Mouse (Mus musculus): ENCODE data around the gene Dazap1. TPM values are rescaled to one million over a fixed set of nuclear protein-coding genes. Genes with fewer than 3 reads are reported as not detected.

Gene Dazap1
- total and polyA plus RNA-seq, 3 experiments, result 151 to 533 (median 191) TPM

DNA sequence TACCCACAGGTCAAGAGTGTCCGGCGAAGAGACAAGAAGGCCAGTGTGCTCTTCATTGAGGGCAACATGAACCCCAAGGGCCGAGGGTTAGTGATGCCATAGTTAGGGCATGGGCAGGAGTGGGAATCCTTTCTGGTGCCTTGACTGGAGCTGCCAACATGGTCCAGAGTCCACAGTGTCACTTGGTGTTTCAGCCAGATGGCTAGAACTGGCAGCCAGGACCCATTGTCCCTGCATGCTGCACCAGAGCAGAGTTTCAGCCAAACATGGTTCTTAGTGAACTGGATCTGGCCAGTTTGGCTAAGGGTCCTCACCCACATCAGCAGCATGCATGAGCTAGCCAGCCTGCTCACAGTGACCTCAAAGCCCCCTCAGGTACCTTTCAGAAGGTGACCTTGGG lies 23.0 kb upstream of the Dazap1 start:
- no peaks in the 10 kb centered on the region for H3K9me3 ChIP-seq (replicated peaks)
- no peak for DNase-seq (ENCODE audit: low spot score)
- no peak for ATAC-seq (ENCODE audit: extremely low read depth, insufficient number of reproducible peaks, low FRiP score, poor library complexity, severe bottlenecking)
- H3K27me3 ChIP-seq (ENCODE audit: insufficient read depth, low read length), result no peaks in the 10 kb centered on the region
- peaks cover 99% of the 10 kb centered on the region for H3K36me3 ChIP-seq (replicated peaks)
- TF ChIP-seq CTCF (IDR thresholded peaks at IDR 0.05; ENCODE audit: low read depth, low read length), result no peak
- TF ChIP-seq TAL1 (conservative IDR thresholded peaks at IDR 0.05; ENCODE audit: low read depth, low read length), result no peak
- no peak for TF ChIP-seq GATA1 (IDR thresholded peaks at IDR 0.05; ENCODE audit: borderline replicate concordance, low read length)
- no peak for TF ChIP-seq POLR2AphosphoS5 (IDR thresholded peaks at IDR 0.05; ENCODE audit: insufficient replicate concordance, low read depth, low read length)
- no peak for TF ChIP-seq GATA2 (IDR thresholded peaks at IDR 0.05; ENCODE audit: borderline replicate concordance, low read depth, low read length)
- H3K4me3 ChIP-seq (ENCODE audit: low read depth, low read length), result no peak overlapping the region
- peaks cover 39% of the 10 kb centered on the region for H3K4me1 ChIP-seq (ENCODE audit: insufficient read depth, low read depth, low read length)

DNA sequence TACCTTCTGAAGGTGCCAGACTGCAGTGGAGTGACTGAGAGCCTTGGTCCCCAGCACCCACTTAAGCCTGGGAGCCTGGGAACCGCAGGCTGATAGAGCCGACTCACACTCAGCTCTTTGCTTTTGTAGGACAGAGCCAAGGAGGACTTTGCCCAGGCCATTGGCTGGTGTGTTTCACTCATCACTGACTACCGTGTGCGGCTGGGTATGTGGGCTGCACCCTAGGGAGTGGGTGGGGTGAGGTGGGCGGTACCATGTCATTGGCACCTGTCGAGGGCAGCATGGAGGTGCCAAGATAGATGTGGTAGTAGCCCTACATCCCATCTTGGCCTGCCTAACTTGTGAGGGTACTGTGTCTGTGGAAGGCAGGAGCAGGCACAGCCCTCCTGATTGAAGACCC lies 21.5 kb upstream of the Dazap1 start:
- Histone ChIP-seq H3K4me1 (ENCODE audit: insufficient read depth, low read depth, low read length) (peaks cover 34% of the 10 kb centered on the region), H3K9me3 (replicated peaks) (no peaks in the 10 kb centered on the region), H3K36me3 (replicated peaks) (peaks cover 99% of the 10 kb centered on the region), H3K4me3 (ENCODE audit: low read depth, low read length) (no peak overlapping the region), H3K27me3 (ENCODE audit: insufficient read depth, low read length) (no peaks in the 10 kb centered on the region)
- TF ChIP-seq POLR2AphosphoS5 (IDR thresholded peaks at IDR 0.05; ENCODE audit: insufficient replicate concordance, low read depth, low read length) (no peak), GATA1 (IDR thresholded peaks at IDR 0.05; ENCODE audit: borderline replicate concordance, low read length) (no peak), CTCF (IDR thresholded peaks at IDR 0.05; ENCODE audit: low read depth, low read length) (no peak)
- DNase-seq (ENCODE audit: low spot score) (no peak), ATAC-seq (ENCODE audit: extremely low read depth, insufficient number of reproducible peaks, low FRiP score, poor library complexity, severe bottlenecking) (no peak)

- H3K9me3 ChIP-seq (replicated peaks), result no peaks in the 10 kb centered on the region
- no peak for TF ChIP-seq GATA1 (IDR thresholded peaks at IDR 0.05; ENCODE audit: borderline replicate concordance, low read length)
- TF ChIP-seq POLR2AphosphoS5 (IDR thresholded peaks at IDR 0.05; ENCODE audit: insufficient replicate concordance, low read depth, low read length), result no peak
- no peak for TF ChIP-seq GATA2 (IDR thresholded peaks at IDR 0.05; ENCODE audit: borderline replicate concordance, low read depth, low read length)
- TF ChIP-seq CTCF (IDR thresholded peaks at IDR 0.05; ENCODE audit: low read depth, low read length), result no peak
- TF ChIP-seq TAL1 (conservative IDR thresholded peaks at IDR 0.05; ENCODE audit: low read depth, low read length), result no peak
- no peak overlapping the region for H3K4me3 ChIP-seq (ENCODE audit: low read depth, low read length)
- H3K4me1 ChIP-seq (ENCODE audit: insufficient read depth, low read depth, low read length), result peaks cover 36% of the 10 kb centered on the region
- DNase-seq (ENCODE audit: low spot score) (no peak), ATAC-seq (ENCODE audit: extremely low read depth, insufficient number of reproducible peaks, low FRiP score, poor library complexity, severe bottlenecking) (no peak)
- H3K36me3 ChIP-seq (replicated peaks), result peaks cover 84% of the 10 kb centered on the region
- H3K27me3 ChIP-seq (ENCODE audit: insufficient read depth, low read length), result no peaks in the 10 kb centered on the region
These were observed 19.2 kb upstream of the Dazap1 start for GRCm38 (mm10) chr10:80242088-80242487.

- TF ChIP-seq GATA2 (IDR thresholded peaks at IDR 0.05; ENCODE audit: borderline replicate concordance, low read depth, low read length) (no peak), POLR2AphosphoS5 (IDR thresholded peaks at IDR 0.05; ENCODE audit: insufficient replicate concordance, low read depth, low read length) (no peak)
- no peak for DNase-seq (ENCODE audit: low spot score)
- peaks cover 79% of the 10 kb centered on the region for H3K36me3 ChIP-seq (replicated peaks)
- ATAC-seq (ENCODE audit: extremely low read depth, insufficient number of reproducible peaks, low FRiP score, poor library complexity, severe bottlenecking), result no peak
- H3K4me3 ChIP-seq (ENCODE audit: low read depth, low read length), result no peak overlapping the region
- no peaks in the 10 kb centered on the region for H3K9me3 ChIP-seq (replicated peaks)
- peaks cover 33% of the 10 kb centered on the region for H3K4me1 ChIP-seq (ENCODE audit: insufficient read depth, low read depth, low read length)
- H3K27me3 ChIP-seq (ENCODE audit: insufficient read depth, low read length), result no peaks in the 10 kb centered on the region
These were observed 18.7 kb upstream of the Dazap1 start for GRCm38 (mm10) chr10:80242607-80243006.

DNA sequence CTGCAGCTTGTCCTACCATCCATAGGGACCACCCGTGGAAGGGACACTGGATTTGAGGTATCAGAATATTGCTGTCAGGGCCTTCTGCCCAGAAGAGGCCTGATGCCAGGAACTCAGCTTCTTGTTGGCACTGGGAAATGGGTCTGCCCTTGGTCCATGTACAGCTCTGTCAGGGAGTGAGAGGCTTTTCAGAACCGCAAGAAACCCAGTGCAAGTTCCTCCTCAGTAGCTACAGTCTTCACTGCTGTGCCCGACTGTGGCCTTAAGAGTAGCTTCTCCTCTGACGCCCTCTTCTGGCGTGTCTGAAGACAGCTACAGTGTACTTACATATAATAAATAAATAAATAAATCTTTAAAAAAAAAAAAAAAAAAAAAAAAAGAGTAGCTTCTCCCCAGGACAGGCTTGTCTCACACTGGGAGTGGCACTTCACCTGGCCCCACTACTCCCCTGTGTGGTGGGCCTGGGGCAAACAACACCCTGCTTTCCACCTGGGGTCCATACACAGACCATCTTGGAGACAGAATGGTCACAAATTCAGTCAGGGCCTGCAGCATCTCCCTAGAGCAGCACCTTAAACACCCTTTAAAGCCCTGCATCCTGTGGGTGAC lies 16.4 kb upstream of the Dazap1 start:
- TF ChIP-seq POLR2AphosphoS5 (IDR thresholded peaks at IDR 0.05; ENCODE audit: insufficient replicate concordance, low read depth, low read length) (no peak), GATA1 (IDR thresholded peaks at IDR 0.05; ENCODE audit: borderline replicate concordance, low read length) (no peak), TAL1 (conservative IDR thresholded peaks at IDR 0.05; ENCODE audit: low read depth, low read length) (no peak), CTCF (IDR thresholded peaks at IDR 0.05; ENCODE audit: low read depth, low read length) (no peak), GATA2 (IDR thresholded peaks at IDR 0.05; ENCODE audit: borderline replicate concordance, low read depth, low read length) (no peak)
- no peaks in the 10 kb centered on the region for H3K9me3 ChIP-seq (replicated peaks)
- peaks cover 56% of the 10 kb centered on the region for H3K36me3 ChIP-seq (replicated peaks)
- no peak overlapping the region for H3K4me3 ChIP-seq (ENCODE audit: low read depth, low read length)
- peaks cover 30% of the 10 kb centered on the region for H3K4me1 ChIP-seq (ENCODE audit: insufficient read depth, low read depth, low read length)
- H3K27me3 ChIP-seq (ENCODE audit: insufficient read depth, low read length), result no peaks in the 10 kb centered on the region
- no peak for DNase-seq (ENCODE audit: low spot score)
- ATAC-seq (ENCODE audit: extremely low read depth, insufficient number of reproducible peaks, low FRiP score, poor library complexity, severe bottlenecking), result no peak

GRCm38 (mm10) chr10:80245600-80245999 lies 15.7 kb upstream of the Dazap1 start:
- H3K27me3 ChIP-seq (ENCODE audit: insufficient read depth, low read length), result no peaks in the 10 kb centered on the region
- H3K9me3 ChIP-seq (replicated peaks), result no peaks in the 10 kb centered on the region
- DNase-seq (ENCODE audit: low spot score) (peak; percentile 58), ATAC-seq (ENCODE audit: extremely low read depth, insufficient number of reproducible peaks, low FRiP score, poor library complexity, severe bottlenecking) (no peak)
- peaks cover 56% of the 10 kb centered on the region for H3K36me3 ChIP-seq (replicated peaks)
- H3K4me1 ChIP-seq (ENCODE audit: insufficient read depth, low read depth, low read length), result peaks cover 37% of the 10 kb centered on the region
- no peak overlapping the region for H3K4me3 ChIP-seq (ENCODE audit: low read depth, low read length)
- TF ChIP-seq POLR2AphosphoS5 (IDR thresholded peaks at IDR 0.05; ENCODE audit: insufficient replicate concordance, low read depth, low read length), result no peak
- no peak for TF ChIP-seq GATA2 (IDR thresholded peaks at IDR 0.05; ENCODE audit: borderline replicate concordance, low read depth, low read length)
- TF ChIP-seq GATA1 (IDR thresholded peaks at IDR 0.05; ENCODE audit: borderline replicate concordance, low read length), result no peak
- TF ChIP-seq CTCF (IDR thresholded peaks at IDR 0.05; ENCODE audit: low read depth, low read length), result peak; percentile 52; the same call in 1 of the 2 replicates
